Mouse (Mus musculus) E14TG2a.4 (cell line): ENCODE data around the gene Zranb1.
A peak's percentile ranks its signal among the peaks of the same experiment; 100 is the strongest.

Experiments used
- H3K27me3 ChIP-seq: 2 replicates; pipeline ENCODE4 v1.6.1; 2014; ENCODE audit warnings: low read length, control low read depth; ENCODE audit not compliant: insufficient read depth
- H3K36me3 ChIP-seq: 2 replicates; pipeline ENCODE4 v1.6.1; 2014; ENCODE audit warnings: low read length, control low read depth; ENCODE audit not compliant: insufficient read depth
- H3K4me1 ChIP-seq: replicated peaks from 2 replicates; pipeline ENCODE4 v1.6.1; 2014; ENCODE audit warnings: low read depth, low read length, control low read depth
- H3K4me3 ChIP-seq: replicated peaks from 2 replicates; pipeline ENCODE4 v1.5.1; 2014; ENCODE audit warnings: mild to moderate bottlenecking, low read length
- H3K9me3 ChIP-seq: 2 replicates; pipeline ENCODE4 v1.6.1; 2014; ENCODE audit warnings: low read length, control low read depth
- CTCF ChIP-seq: conservative IDR thresholded peaks from 2 replicates; pipeline ENCODE4 v1.5.1; 2014; ENCODE audit warnings: low read length
- NANOG ChIP-seq: IDR thresholded peaks from 2 replicates; pipeline ENCODE4 v1.6.1; 2014; ENCODE audit warnings: borderline replicate concordance, low read length, mixed read lengths
- POU5F1 ChIP-seq: IDR thresholded peaks from 2 replicates; pipeline ENCODE4 v1.6.1; 2014; ENCODE audit warnings: low read length, borderline replicate concordance

The Zranb1 gene

GRCm38 (mm10) chr7:132998639-132999038 is 67.7 kb downstream of the Zranb1 start:
- Histone ChIP-seq H3K9me3 (no peaks in the 10 kb centered on the region), H3K4me1 (peaks cover 99% of the 10 kb centered on the region), H3K4me3 (no peak overlapping the region), H3K36me3 (peaks cover 100% of the 10 kb centered on the region), H3K27me3 (no peaks in the 10 kb centered on the region)
- no peak for TF ChIP-seq NANOG
- TF ChIP-seq POU5F1 = no peak
- TF ChIP-seq CTCF = no peak

- TF ChIP-seq NANOG (no peak), POU5F1 (no peak), CTCF (no peak)
- Histone ChIP-seq H3K36me3 (peaks cover 99% of the 10 kb centered on the region), H3K9me3 (no peaks in the 10 kb centered on the region), H3K4me1 (peaks cover 99% of the 10 kb centered on the region), H3K27me3 (no peaks in the 10 kb centered on the region), H3K4me3 (no peak overlapping the region)
Observed at GRCm38 (mm10) chr7:132999061-132999460, 68.1 kb downstream of the Zranb1 start.

GRCm38 (mm10) chr7:133001388-133001787 is 70.4 kb downstream of the Zranb1 start:
- Histone ChIP-seq H3K36me3 (peaks cover 99% of the 10 kb centered on the region), H3K4me1 (peaks cover 99% of the 10 kb centered on the region), H3K9me3 (no peaks in the 10 kb centered on the region), H3K4me3 (no peak overlapping the region), H3K27me3 (no peaks in the 10 kb centered on the region)
- TF ChIP-seq CTCF (no peak), POU5F1 (no peak), NANOG (no peak)

GRCm38 (mm10) chr7:133002271-133002670 is 71.3 kb downstream of the Zranb1 start:
- no peaks in the 10 kb centered on the region for H3K27me3 ChIP-seq
- no peak overlapping the region for H3K4me3 ChIP-seq
- TF ChIP-seq POU5F1 (no peak), NANOG (no peak), CTCF (no peak)
- H3K4me1 ChIP-seq = peaks cover 99% of the 10 kb centered on the region
- no peaks in the 10 kb centered on the region for H3K9me3 ChIP-seq
- H3K36me3 ChIP-seq = peaks cover 99% of the 10 kb centered on the region

GRCm38 (mm10) chr7:133003421-133003820 is 72.5 kb downstream of the Zranb1 start:
- Histone ChIP-seq H3K9me3 (no peaks in the 10 kb centered on the region), H3K36me3 (peaks cover 99% of the 10 kb centered on the region), H3K27me3 (no peaks in the 10 kb centered on the region), H3K4me1 (peaks cover 99% of the 10 kb centered on the region), H3K4me3 (0 out of 2 replicates have a peak overlapping the region, but pooled peaks have one; percentile 8)
- TF ChIP-seq CTCF (peak; percentile 100), POU5F1 (no peak)

- Histone ChIP-seq H3K27me3 (no peaks in the 10 kb centered on the region), H3K4me1 (peaks cover 100% of the 10 kb centered on the region), H3K9me3 (no peaks in the 10 kb centered on the region), H3K4me3 (peak overlapping the region; percentile 39), H3K36me3 (peaks cover 99% of the 10 kb centered on the region)
- TF ChIP-seq NANOG (no peak), POU5F1 (no peak), CTCF (no peak)
Observed at GRCm38 (mm10) chr7:133005772-133006171, 74.8 kb downstream of the Zranb1 start.

GRCm38 (mm10) chr7:133007343-133007742 is 76.4 kb downstream of the Zranb1 start:
- Histone ChIP-seq H3K4me3 (peak overlapping the region; percentile 43), H3K36me3 (peaks cover 98% of the 10 kb centered on the region), H3K27me3 (no peaks in the 10 kb centered on the region), H3K4me1 (peaks cover 100% of the 10 kb centered on the region), H3K9me3 (no peaks in the 10 kb centered on the region)
- TF ChIP-seq POU5F1 (no peak), CTCF (no peak), NANOG (no peak)

- Histone ChIP-seq H3K4me3 (peak overlapping the region; percentile 43; the same call in 1 of the 2 replicates), H3K9me3 (no peaks in the 10 kb centered on the region), H3K4me1 (peaks cover 98% of the 10 kb centered on the region), H3K27me3 (no peaks in the 10 kb centered on the region), H3K36me3 (peaks cover 97% of the 10 kb centered on the region)
- no peak for TF ChIP-seq CTCF
- no peak for TF ChIP-seq POU5F1
- TF ChIP-seq NANOG = no peak
Observed at GRCm38 (mm10) chr7:133008663-133009062, 77.7 kb downstream of the Zranb1 start.

- Histone ChIP-seq H3K36me3 (peaks cover 98% of the 10 kb centered on the region), H3K9me3 (no peaks in the 10 kb centered on the region), H3K27me3 (no peaks in the 10 kb centered on the region), H3K4me3 (no peak overlapping the region), H3K4me1 (peaks cover 98% of the 10 kb centered on the region)
- TF ChIP-seq NANOG = no peak
- no peak for TF ChIP-seq CTCF
- TF ChIP-seq POU5F1 = no peak
Observed at GRCm38 (mm10) chr7:133009676-133010075, 78.7 kb downstream of the Zranb1 start.
